Mouse (Mus musculus): ENCODE measurements at regions not wholly inside any gene's neighbourhood (a gene's known extent, or its start where the extent isn't known, plus 50 kb on each side); places are given as distances from the start of the nearest gene placed in this dataset.

DNA sequence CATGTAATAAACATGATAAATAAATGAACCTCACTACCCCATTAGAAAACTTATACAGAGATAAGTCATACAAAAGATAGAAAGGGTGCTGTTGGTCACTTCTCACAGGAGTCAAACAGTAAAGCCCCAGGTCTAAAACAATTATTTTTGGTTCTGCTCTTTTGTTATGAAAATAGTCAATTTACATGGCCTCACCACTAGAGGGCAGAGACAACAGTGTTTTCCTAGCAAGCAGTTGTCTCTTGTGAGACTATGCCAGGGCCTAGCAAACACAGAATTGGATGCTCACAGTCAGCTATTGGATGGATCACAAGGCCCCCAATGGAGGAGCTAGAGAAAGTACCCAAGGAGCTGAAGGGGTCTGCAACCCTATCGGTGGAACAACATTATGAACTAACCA is 96.3 kb upstream of the 4930550L24Rik start:
- ChIA-PET CTCF (interaction anchor here in 1 of 4 experiments (0.6 kb wide), 1 partner anchor 755 kb away, joined by 6 read pairs; the partner anchor contains the start of gene Fgf13), POLR2A (interaction anchor here in 1 of 4 experiments (0.7 kb wide), 1 partner anchor 719 kb away, joined by 4 read pairs; no protein-coding TSS in a partner anchor)

Measured in embryonic stem cell, embryonic (primary cell).